Mouse (Mus musculus) kidney, embryonic 14.5 days (tissue): ENCODE data around the gene Fn3k. TPM values are rescaled to one million over a fixed set of nuclear protein-coding genes. Genes with fewer than 3 reads are reported as not detected.

Source experiments
- ATAC-seq: fragments of 200-750 bp; cut with Nextera tagmentation; 2 replicates; pipeline ENCODE4 v1.8.0; 2017; ENCODE audit warnings: moderate number of reproducible peaks, mild to moderate bottlenecking, moderate TSS enrichment, moderate library complexity; ENCODE audit not compliant: low FRiP score, low TSS enrichment
- H3K27ac ChIP-seq: fragments of 300-500 bp; sonication (generic); 2 replicates; pipeline ENCODE4 v1.5.1; 2014; ENCODE audit warnings: low read depth, mild to moderate bottlenecking, low read length, moderate library complexity, mixed read lengths
- H3K27me3 ChIP-seq: fragments of 300-500 bp; sonication (generic); 2 replicates; pipeline ENCODE4 v1.6.1; 2014; ENCODE audit warnings: mild to moderate bottlenecking, low read length; ENCODE audit not compliant: control insufficient read depth, insufficient read depth
- H3K36me3 ChIP-seq: fragments of 300-500 bp; sonication (generic); 2 replicates; pipeline ENCODE4 v1.6.1; 2014; ENCODE audit warnings: low read length, mixed read lengths; ENCODE audit not compliant: control insufficient read depth, insufficient read depth
- H3K4me1 ChIP-seq: fragments of 300-500 bp; sonication (generic); 2 replicates; pipeline ENCODE4 v1.6.1; 2014; ENCODE audit warnings: low read length, mixed read lengths; ENCODE audit not compliant: control insufficient read depth, insufficient read depth
- H3K4me2 ChIP-seq: fragments of 300-500 bp; sonication (generic); replicated peaks from 2 replicates; pipeline ENCODE4 v1.6.1; 2014; ENCODE audit warnings: low read depth, mild to moderate bottlenecking, low read length
- H3K4me3 ChIP-seq: fragments of 300-500 bp; sonication (generic); 2 replicates; pipeline ENCODE4 v1.5.1; 2014; ENCODE audit warnings: mild to moderate bottlenecking, low read length
- H3K9ac ChIP-seq: fragments of 300-500 bp; sonication (generic); 2 replicates; pipeline ENCODE4 v1.6.1; 2014; ENCODE audit warnings: low read depth, mild to moderate bottlenecking, low read length, moderate library complexity
- H3K9me3 ChIP-seq: fragments of 300-500 bp; sonication (generic); 2 replicates; pipeline ENCODE4 v1.6.1; 2016; ENCODE audit warnings: low read length; ENCODE audit not compliant: control insufficient read depth
- WGBS: fragments of 180-500 bp; shearing (Covaris S2); extraction: QIAGEN DNeasy Blood & Tissue Kit; methylation state at CpG from one replicate; pipeline ENCODE4 v1.1.7; 2014; 5-methylcytosine and 5-hydroxymethylcytosine counted together
- polyA plus RNA-seq: library from polyadenylated mRNA; unstranded; fragments of >200 nt; fragmentation: Nextera tagmentation; extraction: Ambion mirVana; gene quantifications from 2 replicates; pipeline ENCODE4 v1.2.1, GENCODE M21; 2014

The Fn3k gene
- polyA plus RNA-seq, 1 experiment from 2014 or later: 0.81 TPM

DNA sequence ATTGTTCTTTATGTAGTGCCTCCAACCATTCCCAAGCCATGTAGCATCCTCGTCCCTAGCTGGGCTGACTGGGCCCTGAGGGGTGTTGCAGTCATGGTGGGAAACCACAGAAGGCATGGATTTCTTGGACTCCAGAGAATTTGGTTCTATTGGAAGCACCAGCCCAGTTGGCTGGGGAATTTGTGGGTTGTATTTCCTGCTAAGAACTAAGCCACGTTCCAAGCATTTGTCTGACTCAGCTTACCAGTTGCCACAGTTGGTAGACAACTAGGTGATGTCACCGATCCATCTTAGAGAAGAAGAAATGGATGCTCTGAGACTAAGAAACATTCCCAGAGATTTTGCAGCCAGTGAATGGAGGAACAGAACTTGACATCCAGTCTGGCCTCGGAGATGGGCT lies 6.9 kb downstream of the Fn3k start:
- Histone ChIP-seq H3K4me3 (no peak overlapping the region), H3K9me3 (no peaks in the 10 kb centered on the region), H3K4me2 (no peak overlapping the region), H3K4me1 (no peaks in the 10 kb centered on the region), H3K27me3 (no peaks in the 10 kb centered on the region; the same call in 1 of the 2 replicates), H3K27ac (no peak overlapping the region), H3K9ac (no peak overlapping the region), H3K36me3 (no peaks in the 10 kb centered on the region)
- WGBS: 91% methylated on average over 4 of the region's 4 CpGs
- ATAC-seq: no peak

DNA sequence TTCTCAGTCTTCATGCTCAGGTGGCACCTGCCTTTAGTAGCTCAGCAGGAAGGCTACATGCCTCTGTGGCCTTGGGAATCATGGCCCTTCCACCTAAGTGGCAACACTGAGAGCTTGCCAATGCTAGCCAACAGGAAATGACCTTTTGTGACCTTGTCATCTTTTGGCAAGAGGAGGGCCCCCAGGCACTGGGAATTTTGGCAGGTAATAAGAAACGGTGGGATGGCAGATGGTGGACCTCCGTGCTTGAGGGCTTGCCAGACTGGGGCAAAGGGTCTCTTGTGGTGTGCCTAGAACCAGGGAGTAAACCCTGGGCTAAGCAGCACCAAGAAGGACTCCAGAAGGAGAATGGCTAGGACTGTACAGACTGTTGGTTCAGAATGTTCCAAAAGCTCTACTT lies 7.4 kb downstream of the Fn3k start:
- Histone ChIP-seq H3K27ac (no peak overlapping the region), H3K4me3 (no peak overlapping the region), H3K27me3 (no peaks in the 10 kb centered on the region; the same call in 1 of the 2 replicates), H3K9ac (no peak overlapping the region), H3K36me3 (no peaks in the 10 kb centered on the region), H3K9me3 (no peaks in the 10 kb centered on the region), H3K4me1 (no peaks in the 10 kb centered on the region), H3K4me2 (no peak overlapping the region)
- ATAC-seq: no peak
- 45% methylated on average over 2 of the region's 2 CpGs for WGBS

DNA sequence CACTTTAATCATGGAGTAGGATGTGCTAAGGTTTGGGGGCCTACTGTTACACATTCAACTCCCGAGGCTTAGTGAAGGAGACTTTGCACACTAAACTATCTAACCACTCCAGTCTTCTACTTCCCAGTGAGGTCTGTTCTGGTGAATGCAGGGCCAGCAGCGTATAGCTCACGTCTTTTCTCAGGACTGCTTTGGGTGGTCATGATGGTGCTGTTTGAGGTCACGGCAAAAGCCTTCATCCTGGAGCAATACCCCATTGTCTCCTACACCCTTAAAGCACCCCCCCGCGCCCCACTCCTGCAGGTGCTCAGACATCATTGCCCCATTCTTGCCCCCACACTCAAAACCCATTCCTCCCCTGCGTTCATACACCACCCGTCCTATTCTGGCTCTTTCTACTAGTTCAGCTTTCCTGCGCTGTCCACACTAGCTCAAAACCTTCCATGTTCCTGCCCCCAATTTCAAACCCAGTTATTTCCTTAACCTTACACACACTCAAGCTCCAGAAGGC lies 16.6 kb downstream of the Fn3k start:
- Histone ChIP-seq H3K36me3 (0 out of 2 replicates have a peak, but pooled peaks cover 4% of the 10 kb centered on the region), H3K4me3 (peak overlapping the region; percentile 90), H3K9ac (no peak overlapping the region), H3K27ac (no peak overlapping the region), H3K9me3 (no peaks in the 10 kb centered on the region), H3K27me3 (no peaks in the 10 kb centered on the region), H3K4me2 (peak overlapping the region; percentile 76), H3K4me1 (peaks cover 9% of the 10 kb centered on the region; the same call in 1 of the 2 replicates)
- WGBS: 18% methylated on average over 9 of the region's 9 CpGs
- peak; percentile 15 for ATAC-seq

DNA sequence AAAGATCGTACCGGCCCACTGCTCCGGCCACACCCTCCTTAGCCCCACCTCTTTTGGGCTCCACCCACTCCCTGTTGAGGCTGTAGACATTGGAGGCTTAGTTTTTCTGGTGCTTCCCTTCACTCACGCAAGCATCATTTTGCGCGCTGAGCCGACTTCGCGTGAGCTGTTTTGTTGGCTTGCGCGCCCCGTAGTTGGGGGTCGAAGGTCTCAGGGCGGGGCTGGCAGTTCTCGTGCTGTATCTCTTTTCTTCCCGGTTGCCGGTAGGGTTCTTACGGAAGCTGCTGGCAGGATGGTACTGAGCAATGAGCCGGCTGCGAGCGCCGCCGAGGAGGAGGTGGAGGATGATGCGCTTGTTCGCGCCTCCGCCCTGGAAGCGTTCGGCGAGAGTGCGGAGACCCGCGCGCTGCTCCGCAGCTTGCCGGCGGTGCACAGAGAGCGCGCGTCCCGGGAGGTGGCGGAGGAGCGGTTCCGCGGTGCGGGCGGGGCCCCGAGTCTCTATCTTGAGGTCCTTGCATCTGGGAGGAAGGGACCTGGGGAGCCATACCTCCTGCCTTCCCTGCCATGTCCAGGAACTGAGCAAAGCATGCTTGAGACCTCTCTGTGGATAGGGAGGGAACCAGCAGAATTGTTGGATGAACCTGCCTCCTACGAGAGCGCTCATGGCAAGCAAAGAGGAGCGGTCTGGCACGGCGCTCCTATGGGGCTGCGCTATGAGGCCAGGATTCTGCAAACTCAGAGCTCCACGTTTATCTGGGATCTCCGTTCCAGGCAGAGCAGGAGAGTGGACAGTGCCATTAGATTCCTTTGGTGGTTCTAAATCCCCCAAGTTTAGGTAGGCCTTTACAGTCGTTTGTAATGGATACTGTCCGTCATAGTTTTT lies 17.3 kb downstream of the Fn3k start, which contains the start of gene Tbcd:
Tbcd (plus strand) TSS at position 197 of the 883 bp plus-strand sequence.
- H3K9me3 ChIP-seq: no peaks in the 10 kb centered on the region
- no peak within 1 kb of the TSS for H3K27ac ChIP-seq
- 0 out of 2 replicates have a peak, but pooled peaks cover 4% of the 10 kb centered on the region for H3K36me3 ChIP-seq
- peak within 1 kb of the TSS; percentile 90 for H3K4me3 ChIP-seq
- H3K4me2 ChIP-seq: peak within 1 kb of the TSS; percentile 76
- under 1% methylated on average over 58 of the region's 58 CpGs for WGBS
- ATAC-seq: peak; percentile 97
- peaks cover 9% of the 10 kb centered on the region; the same call in 1 of the 2 replicates for H3K4me1 ChIP-seq
- no peaks in the 10 kb centered on the region for H3K27me3 ChIP-seq
- H3K9ac ChIP-seq: peak within 1 kb of the TSS; percentile 70

DNA sequence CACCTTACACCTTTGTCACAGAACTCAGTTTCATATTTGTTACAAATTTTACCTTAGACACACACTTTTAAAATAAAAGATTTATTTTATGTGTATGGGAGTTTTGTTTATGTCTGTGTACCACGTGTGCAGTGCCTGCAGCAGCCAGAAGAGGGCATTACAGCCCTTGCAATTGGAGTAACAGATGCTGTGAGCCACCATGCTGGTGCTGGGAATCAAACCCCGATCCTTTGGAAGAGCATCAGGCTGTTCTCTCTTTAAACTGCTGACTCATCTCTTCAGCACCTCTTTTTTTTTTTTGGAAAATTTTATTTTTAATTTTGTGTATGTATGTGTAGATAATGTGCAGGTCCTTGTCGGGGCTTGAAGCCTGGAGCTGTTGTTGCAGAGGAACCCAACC lies 23.2 kb downstream of the Fn3k start:
- H3K27ac ChIP-seq: no peak overlapping the region
- no peak overlapping the region for H3K4me2 ChIP-seq
- H3K36me3 ChIP-seq: peaks cover 30% of the 10 kb centered on the region
- H3K27me3 ChIP-seq: no peaks in the 10 kb centered on the region
- H3K9me3 ChIP-seq: no peaks in the 10 kb centered on the region
- ATAC-seq: no peak
- 86% methylated on average over 3 of the region's 3 CpGs for WGBS
- no peak overlapping the region for H3K4me3 ChIP-seq
- H3K4me1 ChIP-seq: peaks cover 3% of the 10 kb centered on the region; the same call in 1 of the 2 replicates
- no peak overlapping the region for H3K9ac ChIP-seq

DNA sequence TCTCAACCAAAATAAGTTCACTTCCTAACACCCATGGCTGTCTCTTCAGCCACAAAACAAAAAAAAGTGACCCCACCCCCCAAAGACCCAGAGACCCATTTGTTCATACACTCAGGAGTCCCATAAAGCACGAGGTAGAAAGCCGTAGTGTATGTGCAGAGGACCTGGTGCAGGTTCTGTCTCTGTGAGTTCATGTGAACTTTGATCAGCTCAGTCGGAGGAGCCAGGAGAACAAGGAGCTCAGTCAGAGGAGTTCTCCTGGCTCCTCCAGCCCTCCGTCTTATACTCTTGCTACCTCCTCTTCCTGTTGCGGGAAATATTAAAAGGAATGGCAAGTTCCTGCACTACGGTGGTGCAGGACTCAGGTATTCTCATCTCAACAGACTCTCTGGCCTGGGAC lies 32.7 kb downstream of the Fn3k start:
- H3K9ac ChIP-seq: no peak overlapping the region
- no peak for ATAC-seq
- H3K4me3 ChIP-seq: no peak overlapping the region
- no peaks in the 10 kb centered on the region for H3K27me3 ChIP-seq
- peaks cover 7% of the 10 kb centered on the region for H3K36me3 ChIP-seq
- no peaks in the 10 kb centered on the region for H3K4me1 ChIP-seq
- WGBS: 94% methylated on average over 6 of the region's 6 CpGs
- H3K9me3 ChIP-seq: no peaks in the 10 kb centered on the region
- no peak overlapping the region for H3K27ac ChIP-seq
- H3K4me2 ChIP-seq: no peak overlapping the region

DNA sequence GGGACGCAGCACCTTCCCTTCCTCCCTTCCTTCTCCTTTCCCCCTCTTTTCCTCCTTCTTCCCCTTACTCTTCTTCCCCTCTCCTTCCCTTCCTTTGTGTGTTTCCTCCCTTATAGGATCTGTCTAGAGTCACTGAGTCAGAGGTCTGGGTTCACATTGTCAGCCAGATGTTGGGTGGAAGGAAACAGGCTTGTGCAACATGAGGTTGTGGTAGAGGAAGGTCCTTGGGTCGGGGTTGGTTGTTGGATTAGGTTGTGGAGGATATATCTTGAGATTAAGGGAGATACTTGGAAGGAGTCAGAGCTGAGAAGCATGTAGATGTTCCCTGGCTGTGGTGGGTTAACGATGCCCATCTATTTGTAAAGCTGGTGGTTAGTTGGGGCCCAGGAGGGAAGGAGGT lies 40.1 kb downstream of the Fn3k start:
- WGBS: 84% methylated on average over 3 of the region's 3 CpGs
- no peak overlapping the region for H3K4me2 ChIP-seq
- no peak overlapping the region for H3K27ac ChIP-seq
- H3K4me3 ChIP-seq: no peak overlapping the region
- no peaks in the 10 kb centered on the region for H3K27me3 ChIP-seq
- H3K9me3 ChIP-seq: no peaks in the 10 kb centered on the region
- H3K4me1 ChIP-seq: no peaks in the 10 kb centered on the region
- H3K9ac ChIP-seq: no peak overlapping the region
- H3K36me3 ChIP-seq: peaks cover 6% of the 10 kb centered on the region; the same call in 1 of the 2 replicates
- no peak for ATAC-seq

DNA sequence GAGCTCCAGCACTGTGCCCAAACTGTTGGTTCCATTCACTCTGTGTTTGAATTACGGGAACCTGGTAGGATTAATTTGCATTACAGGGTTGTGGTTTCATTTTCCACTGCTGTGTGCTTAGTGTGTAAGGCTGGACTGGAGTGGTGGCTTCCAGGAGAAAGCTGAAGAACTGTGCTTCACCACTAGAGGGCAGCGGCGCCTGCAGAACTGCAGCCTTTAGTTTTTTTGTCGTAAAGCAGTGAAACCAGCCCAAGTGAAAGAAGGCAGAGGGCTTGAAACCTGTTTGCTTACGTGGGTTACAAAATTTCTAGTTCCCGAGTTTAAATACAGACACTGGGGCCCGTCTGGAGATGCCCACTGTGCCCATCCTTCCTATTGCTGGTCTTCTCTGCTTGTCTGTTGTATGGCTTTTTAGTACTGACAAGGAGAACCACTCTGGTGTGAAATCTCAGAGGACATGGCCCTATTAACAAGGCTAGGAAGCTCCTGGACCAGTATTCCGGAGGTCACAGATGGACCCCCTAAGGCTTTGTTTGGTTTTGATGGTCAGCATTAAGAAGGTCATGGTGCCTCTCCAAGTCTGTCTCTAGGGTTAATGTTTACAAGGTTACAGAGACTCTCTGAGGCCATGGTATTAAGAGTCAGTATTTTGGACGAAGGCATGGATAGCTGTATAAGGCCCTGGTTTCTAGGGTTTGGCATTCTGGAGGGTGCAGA lies 41.1 kb downstream of the Fn3k start:
- Histone ChIP-seq H3K4me1 (no peaks in the 10 kb centered on the region), H3K9ac (no peak overlapping the region), H3K27me3 (no peaks in the 10 kb centered on the region), H3K4me3 (no peak overlapping the region), H3K36me3 (peaks cover 6% of the 10 kb centered on the region; the same call in 1 of the 2 replicates), H3K27ac (no peak overlapping the region), H3K9me3 (no peaks in the 10 kb centered on the region), H3K4me2 (no peak overlapping the region)
- peak; percentile 43; the same call in 1 of the 2 replicates for ATAC-seq
- WGBS: 35% methylated on average over 9 of the region's 9 CpGs
